Mouse (Mus musculus) CD4-positive, CD25-positive, alpha-beta regulatory T cell, adult 2 months (primary cell): Measurements from ENCODE around the gene Cebpz.

ENCODE experiments used
- DNase-seq: peaks from one replicate; pipeline ENCODE4 v3.0.0-alpha.2; 2012; ENCODE audit warnings: low read depth, low spot score

The Cebpz gene

GRCm38 (mm10) chr17:78903158-78903557, 33.7 kb downstream of the Cebpz start:
- DNase-seq: no peak

DNA sequence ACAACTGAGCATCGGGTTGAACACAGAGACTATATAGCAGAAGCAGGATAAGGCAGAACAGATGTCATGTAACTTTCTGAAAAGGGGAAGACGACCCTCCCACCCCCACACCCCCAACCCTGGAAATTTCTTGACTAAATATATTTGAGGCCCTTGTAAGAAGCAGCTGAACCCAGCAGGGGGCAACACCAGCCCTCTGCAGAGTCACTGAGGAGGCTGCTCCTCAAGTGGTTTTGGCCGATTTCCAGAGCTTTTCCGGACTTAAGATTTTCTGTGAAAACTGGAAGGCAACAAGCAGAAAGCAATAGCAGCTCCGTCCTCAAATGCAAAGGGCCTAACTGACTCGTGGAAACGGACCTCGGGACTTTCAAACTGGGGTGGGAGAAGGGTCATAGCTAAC, 41.5 kb downstream of the Cebpz start:
- DNase-seq: peak; percentile 60

GRCm38 (mm10) chr17:78894991-78895390, 41.9 kb downstream of the Cebpz start:
- DNase-seq: no peak

- DNase-seq: no peak
Observed at GRCm38 (mm10) chr17:78891020-78891419, 45.8 kb downstream of the Cebpz start.

DNA sequence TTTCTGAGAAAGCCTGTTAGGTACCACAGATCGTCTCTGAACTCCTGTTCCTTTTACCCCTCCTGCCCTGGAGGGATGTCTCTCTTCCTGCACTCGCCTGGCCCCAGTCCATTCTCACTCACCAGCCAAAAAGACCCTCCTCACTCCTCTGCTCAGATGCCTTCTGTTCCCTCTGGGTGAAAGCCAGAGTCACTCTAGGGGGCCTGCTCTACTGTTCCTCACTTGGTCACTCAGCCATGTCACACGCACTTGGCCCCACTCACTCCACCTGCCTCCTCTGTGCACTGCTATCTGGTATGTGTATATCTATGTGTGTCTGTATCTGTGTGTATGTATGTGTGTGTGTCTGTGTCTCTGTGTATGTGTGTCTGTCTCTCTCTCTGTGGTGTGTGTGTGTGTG, 47.7 kb downstream of the Cebpz start:
- no peak for DNase-seq

DNA sequence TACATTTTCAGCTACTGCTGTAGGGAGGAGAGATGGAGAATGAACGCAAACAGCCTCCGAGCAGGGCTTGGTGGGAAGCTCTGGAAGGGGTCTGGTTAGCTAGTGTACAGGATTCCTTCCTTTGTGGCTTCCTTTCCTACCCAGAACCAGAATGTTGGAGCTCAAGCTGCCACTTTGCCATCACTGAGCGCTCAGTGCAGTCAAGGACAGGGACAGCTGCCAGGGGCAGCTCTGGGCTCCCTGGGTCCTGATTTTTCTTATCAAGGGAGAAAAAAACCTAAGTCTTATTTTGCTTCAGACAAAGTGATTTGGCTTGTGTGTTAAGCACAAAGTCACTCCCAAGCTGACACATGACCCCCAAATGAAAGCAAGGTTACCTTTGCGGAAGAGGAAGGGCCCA, 48.3 kb downstream of the Cebpz start:
- no peak for DNase-seq

- DNase-seq: no peak
Observed at GRCm38 (mm10) chr17:78885286-78886065, 51.4 kb downstream of the Cebpz start.

- no peak for DNase-seq
Observed at GRCm38 (mm10) chr17:78883291-78883690, 53.6 kb downstream of the Cebpz start.

DNA sequence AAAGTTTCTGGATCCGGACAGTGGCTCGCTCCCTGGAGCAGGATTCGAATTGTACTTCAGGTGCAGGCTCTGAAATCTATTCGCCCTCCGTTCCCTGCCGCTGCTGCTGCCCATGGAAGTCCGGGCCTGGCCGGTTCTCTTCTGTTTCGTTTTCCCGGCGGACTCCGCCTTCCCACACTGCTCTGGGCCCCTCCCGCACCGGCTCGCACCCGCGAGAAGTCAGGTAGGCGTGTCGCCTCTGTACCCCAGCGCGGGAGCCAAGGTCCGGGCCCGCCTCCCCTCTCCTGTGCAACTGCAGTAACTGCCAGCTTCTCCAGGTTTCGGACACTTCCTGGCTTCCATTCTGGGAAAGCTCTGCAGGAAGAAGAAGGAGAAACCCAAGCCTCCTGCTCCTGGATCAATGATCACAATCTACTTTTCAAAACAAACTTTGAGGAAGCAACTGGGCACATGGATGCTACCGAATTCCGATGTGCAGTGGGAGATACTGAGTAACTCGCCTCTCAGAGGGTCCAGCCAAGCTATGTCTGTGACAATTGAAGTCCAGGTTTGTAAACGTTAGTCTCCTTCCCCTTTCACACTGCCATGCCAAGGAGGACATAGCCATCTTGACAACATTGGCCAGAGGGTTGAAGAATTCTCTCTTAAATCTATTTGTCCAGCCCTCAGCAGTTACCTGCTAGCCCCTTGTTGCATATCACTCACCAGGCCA, 54.3 kb downstream of the Cebpz start, which contains the start of gene Eif2ak2:
Gene Eif2ak2, minus strand, starts transcription at position 173 of the 712 bp plus-strand sequence.
- peak; percentile 69 for DNase-seq

DNA sequence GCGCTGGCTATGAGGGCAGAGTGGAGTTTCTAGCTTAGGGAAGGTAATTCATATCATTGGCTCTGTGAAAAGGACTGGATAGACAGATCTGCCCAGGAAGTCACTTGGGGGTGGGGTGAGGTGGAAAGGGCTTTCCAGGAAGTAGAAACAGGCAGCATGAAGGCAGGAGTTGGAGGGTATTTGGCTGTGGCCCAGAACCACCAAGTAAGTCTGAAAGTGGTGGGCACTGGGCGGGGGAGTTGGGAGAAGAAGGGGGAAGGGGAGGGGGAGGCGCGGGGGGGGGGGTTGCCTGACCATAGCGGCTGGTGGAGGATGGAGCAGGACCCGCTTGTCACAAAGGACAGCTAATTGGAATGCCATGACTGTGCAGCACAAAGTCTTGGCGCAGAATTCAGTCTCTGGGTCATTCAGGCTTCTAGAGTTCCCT, 55.0 kb downstream of the Cebpz start:
- peak; percentile 43 for DNase-seq

- peak; percentile 10 for DNase-seq
Observed at GRCm38 (mm10) chr17:78873886-78874285, 63.0 kb downstream of the Cebpz start.
